ENCODE assay signal across 22 mouse cellular contexts in the genomic region with DNA sequence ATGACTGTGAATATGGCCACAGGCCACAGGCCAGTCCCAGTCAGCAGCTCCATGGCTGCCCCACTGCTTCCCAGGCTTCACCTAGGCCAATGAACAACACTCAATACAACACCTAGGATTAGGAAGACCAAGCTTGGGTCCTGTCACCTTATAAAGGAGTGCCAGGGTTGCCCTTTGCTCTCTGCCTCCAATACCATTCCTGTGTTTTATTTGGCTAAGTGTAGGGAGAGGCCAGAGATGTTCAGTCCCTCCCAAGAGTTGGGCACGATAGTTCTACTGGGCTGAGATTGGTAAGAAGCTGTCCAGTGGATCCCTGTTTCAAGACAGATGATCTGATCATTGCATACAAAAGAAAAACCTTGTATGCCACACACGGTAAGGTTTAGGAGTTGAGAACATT. TPM values are rescaled to one million over a fixed set of nuclear protein-coding genes. Genes with fewer than 3 reads are reported as not detected.
"Had no signal": no experiment of that assay in that cellular context is flagged by ENCODE, and none has a peak within 500 bp of the region (broad histone marks: within the 10 kb centered on the region; RNA-seq: fewer than 3 reads in every experiment).

No protein-coding gene starts in this region.

- H3K4me1 ChIP-seq: neural tube, embryonic 15.5 days; stomach, embryonic 15.5 days had no signal

- H3K4me2 ChIP-seq: neural tube, embryonic 15.5 days; stomach, embryonic 15.5 days had no signal

- H3K36me3 ChIP-seq: neural tube, embryonic 15.5 days; stomach, embryonic 15.5 days had no signal

- H3K9ac ChIP-seq: neural tube, embryonic 15.5 days; stomach, embryonic 15.5 days had no signal

- H3K27ac ChIP-seq: neural tube, embryonic 15.5 days; stomach, embryonic 15.5 days; stomach, postnatal 0 days had no signal

- H3K9me3 ChIP-seq: neural tube, embryonic 15.5 days; stomach, embryonic 15.5 days had no signal

- H3K4me3 ChIP-seq: neural tube, embryonic 15.5 days; stomach, embryonic 15.5 days had no signal

- DNase-seq: retina, postnatal 1 day; right cerebral cortex, adult 18-20 months; right cerebral cortex, postnatal 14 days; right cerebral cortex, postnatal 25 days; right cerebral cortex, postnatal 4 days; spleen, adult 18-20 months; thymus, adult 18-20 months; thymus, adult 2 months; thymus, postnatal 14 days; thymus, postnatal 25 days; thymus, postnatal 36 days; thymus, postnatal 4 days had no signal

- H3K27me3 ChIP-seq: neural tube, embryonic 15.5 days; stomach, embryonic 15.5 days had no signal

RNA-seq across cellular contexts. Expression of gene Cyp2d34, which starts 21.2 kb away (rescaled TPM):
- total RNA-seq: neutrophil, adult 5-6 weeks had no signal
- polyA plus RNA-seq: neural tube, embryonic 14.5 days; neural tube, embryonic 15.5 days; small intestine, adult 2 months; stomach, embryonic 14.5 days; stomach, embryonic 15.5 days; stomach, embryonic 16.5 days; testis, adult 2 months; urinary bladder, adult 2 months had no signal
